Mouse (Mus musculus) liver, embryonic 14.5 days (tissue): ENCODE measurements at regions not wholly inside any gene's neighbourhood (a gene's known extent, or its start where the extent isn't known, plus 50 kb on each side); places are given as distances from the start of the nearest gene placed in this dataset.
"Not testable (repeated sequence)": the region's sequence is repeated elsewhere in the genome, so short reads cannot be mapped to it uniquely, and the experiment has no call there.

Source experiments
- ATAC-seq: fragments of 200-750 bp; cut with Nextera tagmentation; 2 replicates; pipeline ENCODE4 v1.8.0; 2017; ENCODE audit warnings: moderate number of reproducible peaks, mild to moderate bottlenecking, moderate library complexity; ENCODE audit not compliant: insufficient read depth
- DNase-seq, 3 experiments: peaks; one replicate each; pipeline ENCODE4 v3.0.0-alpha.2; 2012 to 2013; ENCODE audit warnings: low read depth in 3 of 3, low spot score in 3 of 3
- H3K27ac ChIP-seq: fragments of 300-500 bp; sonication (generic); 2 replicates; pipeline ENCODE4 v1.5.1; 2014; ENCODE audit warnings: moderate library complexity, mild to moderate bottlenecking, control low read depth, inconsistent platforms
- H3K27me3 ChIP-seq: fragments of 300-500 bp; sonication (generic); 2 replicates; pipeline ENCODE4 v1.6.1; 2014; ENCODE audit warnings: mild to moderate bottlenecking, low read length, moderate library complexity; ENCODE audit not compliant: control insufficient read depth, insufficient read depth
- H3K36me3 ChIP-seq: fragments of 300-500 bp; sonication (generic); replicated peaks from 2 replicates; pipeline ENCODE4 v1.6.1; 2014; ENCODE audit warnings: low read depth; ENCODE audit not compliant: control insufficient read depth, insufficient read depth
- H3K4me1 ChIP-seq, 2 experiments: fragments of 200-500 bp in 1 of 2; fragments of 300-500 bp in 1 of 2; sonication (generic) in 1 of 2; replicated peaks; 2 replicates each; pipeline ENCODE4 v1.6.1; 2012 to 2014; ENCODE audit warnings: antibody characterized with exemption in 1 of 2, inconsistent platforms in 1 of 2, low read length in 1 of 2; ENCODE audit not compliant: control insufficient read depth in 2 of 2, insufficient read depth in 2 of 2
- H3K4me2 ChIP-seq: fragments of 300-500 bp; sonication (generic); 2 replicates; pipeline ENCODE4 v1.6.1; 2014; ENCODE audit warnings: low read depth, mild to moderate bottlenecking, control low read depth, moderate library complexity
- H3K4me3 ChIP-seq, 2 experiments: fragments of 200-500 bp in 1 of 2; fragments of 300-500 bp in 1 of 2; sonication (generic) in 1 of 2; 2 replicates each; pipeline ENCODE4 v1.5.1; 2012 to 2014; ENCODE audit warnings: low read depth in 2 of 2, low read length in 2 of 2, mild to moderate bottlenecking in 2 of 2, control low read depth in 1 of 2, inconsistent platforms in 1 of 2, moderate library complexity in 1 of 2; ENCODE audit not compliant: insufficient read depth in 1 of 2
- H3K9ac ChIP-seq: fragments of 300-500 bp; sonication (generic); replicated peaks from 2 replicates; pipeline ENCODE4 v1.6.1; 2014; ENCODE audit warnings: mild to moderate bottlenecking, control low read depth, moderate library complexity
- H3K9me3 ChIP-seq: fragments of 300-500 bp; sonication (generic); 2 replicates; pipeline ENCODE4 v1.6.1; 2016; ENCODE audit warnings: low read length, mixed read lengths; ENCODE audit not compliant: control insufficient read depth
- CTCF ChIP-seq: IDR thresholded peaks from 2 replicates; pipeline ENCODE4 v1.5.1; 2016; ENCODE audit warnings: antibody characterized with exemption, low read depth, control low read depth
- EP300 ChIP-seq: IDR thresholded peaks from 2 replicates; pipeline ENCODE4 v1.6.1; 2016; ENCODE audit warnings: antibody characterized with exemption, low read depth
- WGBS: fragments of 180-500 bp; shearing (Covaris S2); extraction: QIAGEN DNeasy Blood & Tissue Kit; methylation state at CpG from one replicate; pipeline ENCODE4 v1.1.7; 2014; ENCODE audit not compliant: insufficient replicate concordance; 5-methylcytosine and 5-hydroxymethylcytosine counted together

GRCm38 (mm10) chr10:84301561-84301960 lies 138.8 kb downstream of the Nuak1 start:
- TF ChIP-seq EP300 (no peak), CTCF (no peak)
- DNase-seq (no peak), ATAC-seq (no peak)
- H3K4me2 ChIP-seq: no peak overlapping the region
- H3K27me3 ChIP-seq: no peaks in the 10 kb centered on the region
- H3K36me3 ChIP-seq: no peaks in the 10 kb centered on the region
- no peak overlapping the region for H3K4me3 ChIP-seq
- H3K4me1 ChIP-seq: no peaks in the 10 kb centered on the region
- no peaks in the 10 kb centered on the region for H3K9me3 ChIP-seq
- H3K9ac ChIP-seq: no peak overlapping the region
- 49% methylated on average over 2 of the region's 2 CpGs for WGBS
- H3K27ac ChIP-seq: no peak overlapping the region

GRCm38 (mm10) chr10:84302821-84303520 lies 137.4 kb downstream of the Nuak1 start:
- WGBS: 64% methylated on average over 7 of the region's 7 CpGs
- TF ChIP-seq EP300: no peak
- no peak for TF ChIP-seq CTCF

GRCm38 (mm10) chr10:84308746-84309145 lies 131.7 kb downstream of the Nuak1 start:
- not testable (repeated sequence) for H3K4me1 ChIP-seq, H3K4me3 ChIP-seq, DNase-seq, H3K9ac ChIP-seq, H3K27ac ChIP-seq, ATAC-seq, H3K27me3 ChIP-seq, H3K4me2 ChIP-seq, H3K9me3 ChIP-seq, H3K36me3 ChIP-seq
- 79% methylated on average over 17 of the region's 17 CpGs for WGBS

More at GRCm38 (mm10) chr10:84302821-84303520, 137.4 kb downstream of the Nuak1 start:
- Histone ChIP-seq H3K27ac (no peak overlapping the region), H3K9ac (no peak overlapping the region), H3K4me2 (no peak overlapping the region), H3K9me3 (no peaks in the 10 kb centered on the region), H3K36me3 (no peaks in the 10 kb centered on the region), H3K27me3 (no peaks in the 10 kb centered on the region), H3K4me3 (no peak overlapping the region), H3K4me1 (no peaks in the 10 kb centered on the region)
- DNase-seq (no peak), ATAC-seq (no peak)

- no peak overlapping the region for H3K4me3 ChIP-seq
- H3K9me3 ChIP-seq: no peaks in the 10 kb centered on the region
- H3K4me1 ChIP-seq: no peaks in the 10 kb centered on the region
- no peaks in the 10 kb centered on the region for H3K36me3 ChIP-seq
- 72% methylated on average over 5 of the region's 5 CpGs for WGBS
- no peak overlapping the region for H3K4me2 ChIP-seq
- no peak for TF ChIP-seq CTCF
- TF ChIP-seq EP300: no peak
- ATAC-seq (no peak), DNase-seq (no peak)
- no peak overlapping the region for H3K9ac ChIP-seq
- no peaks in the 10 kb centered on the region for H3K27me3 ChIP-seq
- no peak overlapping the region for H3K27ac ChIP-seq
Observed at GRCm38 (mm10) chr10:84310653-84311052, 129.7 kb downstream of the Nuak1 start.

- no peak overlapping the region for H3K4me2 ChIP-seq
- no peaks in the 10 kb centered on the region for H3K36me3 ChIP-seq
- no peak overlapping the region for H3K4me3 ChIP-seq
- no peak overlapping the region for H3K27ac ChIP-seq
- no peak for DNase-seq
- TF ChIP-seq CTCF: no peak
- H3K9ac ChIP-seq: no peak overlapping the region
- ATAC-seq: no peak
- no peaks in the 10 kb centered on the region for H3K4me1 ChIP-seq
- H3K27me3 ChIP-seq: no peaks in the 10 kb centered on the region
- no peaks in the 10 kb centered on the region for H3K9me3 ChIP-seq
- WGBS: 52% methylated on average over 7 of the region's 7 CpGs
Observed at GRCm38 (mm10) chr10:84312656-84313055, 127.7 kb downstream of the Nuak1 start.
